Mouse (Mus musculus) left cerebral cortex, postnatal 14 days (tissue): Measurements from ENCODE around the gene Ngdn. TPM values are rescaled to one million over a fixed set of nuclear protein-coding genes. Genes with fewer than 3 reads are reported as not detected.
"Not testable (repeated sequence)": the region's sequence is repeated elsewhere in the genome, so short reads cannot be mapped to it uniquely, and the experiment has no call there.

Experiments
- DNase-seq, 2 experiments: peaks; one replicate each; pipeline ENCODE4 v3.0.0; 2021 to 2022; ENCODE audit warnings: low spot score in 2 of 2, mixed read lengths in 1 of 2
- intact Hi-C: fragments of 180-260 bp; cut with DNase I; formaldehyde crosslinking; loops from one replicate; pipeline ENCODE4 v1.15.1; 2025
- total RNA-seq, 2 experiments: library from RNA; stranded (reverse); gene quantifications; 2 replicates each; pipeline ENCODE4 v1.2.3; 2021

The Ngdn gene
- total RNA-seq, 2 experiments from 2014 or later: 20.2 to 21.6 TPM

- peak; percentile 55 to 68 for DNase-seq
- intact Hi-C loops: no loop called here
Measured at GRCm38 (mm10) chr14:54995457-54996138, 19.7 kb upstream of the Ngdn start.

DNA sequence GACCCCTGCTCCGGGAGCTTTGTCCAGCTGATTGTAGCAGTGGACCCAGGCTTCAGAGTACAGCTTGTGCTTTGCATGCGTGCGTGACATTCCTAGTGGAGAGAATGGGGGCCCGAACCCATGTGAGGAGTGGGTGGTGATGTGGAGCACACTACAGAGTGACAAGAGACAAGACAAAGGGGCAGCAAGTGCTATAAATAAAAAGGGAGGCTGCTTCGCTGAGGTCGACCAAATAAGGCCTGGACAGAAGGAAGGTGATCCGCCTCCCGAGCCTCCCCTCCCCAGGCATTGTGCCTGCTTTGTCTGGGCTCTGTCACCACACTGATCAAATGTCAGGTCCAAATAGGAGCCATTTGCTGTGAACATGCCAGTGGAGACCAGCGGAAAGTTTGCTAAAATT lies 18.5 kb upstream of the Ngdn start:
- no peak for DNase-seq
- intact Hi-C loops: no loop called here

- intact Hi-C loops: no loop called here
- no peak for DNase-seq
Measured at GRCm38 (mm10) chr14:54997297-54997696, 18.0 kb upstream of the Ngdn start.

- no peak for DNase-seq
- intact Hi-C loops: no loop called here
Measured at GRCm38 (mm10) chr14:54998680-54999079, 16.6 kb upstream of the Ngdn start.

- DNase-seq, intact Hi-C loops: not testable (repeated sequence)
Measured at GRCm38 (mm10) chr14:54999868-55000267, 15.4 kb upstream of the Ngdn start.

DNA sequence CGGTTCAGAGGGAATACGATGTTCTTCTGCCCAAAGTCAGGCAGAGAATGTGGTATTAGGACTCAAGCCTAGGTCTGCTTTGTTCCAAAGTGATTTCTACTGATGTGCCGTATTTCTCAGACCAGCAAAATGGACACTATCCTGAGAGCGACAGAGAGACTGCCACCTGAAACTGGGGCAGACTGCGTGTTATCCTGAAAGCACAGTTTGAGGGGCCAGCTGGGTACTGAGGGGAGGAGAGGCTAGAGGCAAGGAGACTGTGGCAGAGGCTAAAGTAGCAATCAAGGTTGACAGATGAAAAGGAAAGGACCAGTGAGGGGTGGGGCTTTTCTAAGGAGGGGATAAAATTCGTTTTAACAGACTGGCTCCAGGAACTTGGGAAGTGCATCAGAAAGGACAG lies 14.4 kb upstream of the Ngdn start:
- intact Hi-C loops: no loop called here
- no peak for DNase-seq

DNA sequence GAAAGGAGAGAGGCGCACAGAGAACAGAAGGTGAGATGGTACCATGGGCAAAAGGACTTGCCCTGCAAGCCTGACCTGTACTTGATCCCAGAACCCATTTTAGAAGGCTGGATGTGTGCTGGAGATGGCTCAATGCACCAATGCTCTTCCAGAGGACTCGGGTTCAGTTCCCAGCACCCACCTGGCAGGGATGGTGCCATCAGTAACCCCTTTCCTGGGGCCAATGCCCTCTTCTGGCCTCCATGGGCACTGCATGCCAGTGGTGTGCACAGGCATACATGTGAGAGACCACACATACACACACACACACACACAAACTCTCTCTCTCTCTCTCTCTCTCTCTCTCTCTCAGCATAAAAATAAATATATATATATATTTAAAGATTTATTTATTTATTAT lies 13.8 kb upstream of the Ngdn start:
- intact Hi-C loops: no loop called here
- no peak for DNase-seq

GRCm38 (mm10) chr14:55001938-55002686 lies 13.1 kb upstream of the Ngdn start:
- no peak for DNase-seq
- intact Hi-C loops: no loop called here

- intact Hi-C loops: no loop called here
Measured at GRCm38 (mm10) chr14:55002687-55003120, 12.6 kb upstream of the Ngdn start.

DNA sequence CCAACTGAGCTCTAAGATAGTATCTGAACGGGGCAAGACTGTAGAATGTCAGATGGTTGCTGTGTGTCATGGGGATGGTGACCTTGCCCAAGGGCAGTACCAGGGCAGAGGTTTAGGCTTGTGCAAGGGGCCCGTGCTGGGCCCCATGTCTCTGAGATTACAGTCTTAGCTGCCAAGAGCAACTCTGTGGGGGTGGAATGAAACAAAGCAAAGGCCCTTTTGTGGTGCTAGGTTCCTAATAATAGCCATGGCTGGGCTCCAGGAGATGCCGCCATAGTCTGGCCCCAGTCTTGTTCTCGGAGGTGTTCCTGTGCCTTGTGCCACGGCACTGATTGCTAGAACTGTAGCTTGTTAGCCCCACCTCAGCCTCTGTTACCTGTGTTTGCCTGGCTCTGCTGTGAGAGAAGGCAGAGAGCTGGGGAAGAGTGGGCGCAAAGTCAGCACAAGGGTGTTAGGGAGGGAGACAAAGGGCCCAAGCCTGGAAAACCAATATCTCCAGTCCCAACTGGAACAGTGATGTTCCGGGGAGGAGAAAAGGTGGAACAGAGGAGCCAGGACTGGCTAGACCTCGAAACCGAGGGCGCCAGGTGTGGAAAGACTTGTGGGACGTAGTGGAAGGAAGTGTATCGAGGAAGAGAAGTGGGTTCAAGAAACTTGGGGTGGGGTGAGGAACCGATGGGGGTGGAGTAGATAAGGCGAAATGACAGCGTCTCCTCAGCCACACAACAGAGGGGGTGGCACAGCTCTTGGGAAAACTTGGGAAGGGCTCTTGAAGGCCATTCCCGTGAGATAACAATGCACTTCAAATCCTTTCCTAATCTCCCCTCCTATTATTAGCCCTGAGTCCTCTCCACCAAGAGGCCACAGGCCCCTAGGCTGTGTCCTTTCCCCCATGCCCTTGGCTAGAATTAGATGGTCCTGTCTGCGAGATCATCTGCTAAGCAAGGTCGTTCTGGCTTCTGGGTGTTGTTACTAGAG lies 11.1 kb upstream of the Ngdn start:
- intact Hi-C loops: no loop called here
- no peak for DNase-seq

More at GRCm38 (mm10) chr14:55002687-55003120, 12.6 kb upstream of the Ngdn start:
- DNase-seq: no peak

- intact Hi-C loops: no loop called here
- DNase-seq: no peak
Measured at GRCm38 (mm10) chr14:55005506-55005905, 9.7 kb upstream of the Ngdn start.

- intact Hi-C loops: no loop called here
- DNase-seq: no peak
Measured at GRCm38 (mm10) chr14:55005967-55006366, 9.3 kb upstream of the Ngdn start.

DNA sequence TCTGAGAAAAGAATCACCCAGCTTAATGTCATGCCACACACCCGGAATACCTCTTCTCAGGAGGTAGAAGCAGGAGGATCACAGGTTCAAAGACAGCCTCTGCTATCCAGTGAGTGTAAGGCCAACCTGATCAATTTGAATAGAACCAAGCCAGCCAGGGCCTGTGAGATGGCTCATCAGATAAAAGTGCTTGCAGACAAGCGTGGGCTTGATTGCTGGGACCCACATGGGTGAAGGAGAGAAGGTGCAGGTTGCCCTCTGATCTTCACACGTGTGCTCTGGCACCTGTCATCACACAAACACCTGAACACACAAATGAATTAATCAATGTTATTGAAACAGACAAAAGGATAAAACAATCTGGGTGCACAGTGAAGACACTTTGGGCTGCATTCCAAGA lies 8.7 kb upstream of the Ngdn start:
- intact Hi-C loops: no loop called here
- no peak for DNase-seq

GRCm38 (mm10) chr14:55007120-55007908 lies 7.9 kb upstream of the Ngdn start:
- intact Hi-C loops: no loop called here

DNA sequence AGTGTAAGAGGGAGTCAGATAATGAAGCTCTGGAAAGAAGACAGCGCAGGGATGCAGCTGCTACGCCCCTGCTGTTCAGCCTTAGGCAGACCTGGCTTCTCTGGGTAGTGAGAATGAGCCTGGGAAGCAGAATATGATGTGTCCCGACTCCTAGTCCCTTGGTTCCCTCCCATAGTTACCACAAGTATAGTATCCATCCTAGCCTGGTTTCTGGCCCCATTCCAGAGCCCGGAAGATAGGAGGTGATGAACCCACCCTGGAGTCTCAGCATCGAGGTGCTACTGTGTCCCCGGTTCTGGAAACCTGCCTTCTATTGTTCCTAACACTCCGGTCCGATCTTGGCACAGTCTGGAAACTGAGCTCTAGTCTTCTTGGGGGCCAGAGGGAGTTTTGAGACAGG lies 6.8 kb upstream of the Ngdn start:
- intact Hi-C loops: no loop called here
- DNase-seq: no peak

More at GRCm38 (mm10) chr14:55007120-55007908, 7.9 kb upstream of the Ngdn start:
- DNase-seq: no peak

- DNase-seq: no peak
- intact Hi-C loops: no loop called here
Measured at GRCm38 (mm10) chr14:55011116-55011515, 4.1 kb upstream of the Ngdn start.

- DNase-seq: peak; percentile 65 to 74
- intact Hi-C loops: loop anchor here (2.0 kb wide), 2 partner anchors 114 to 172 kb away; no protein-coding TSS in a partner anchor
Measured at GRCm38 (mm10) chr14:55014591-55014990, 663 bp upstream of the Ngdn start.

DNA sequence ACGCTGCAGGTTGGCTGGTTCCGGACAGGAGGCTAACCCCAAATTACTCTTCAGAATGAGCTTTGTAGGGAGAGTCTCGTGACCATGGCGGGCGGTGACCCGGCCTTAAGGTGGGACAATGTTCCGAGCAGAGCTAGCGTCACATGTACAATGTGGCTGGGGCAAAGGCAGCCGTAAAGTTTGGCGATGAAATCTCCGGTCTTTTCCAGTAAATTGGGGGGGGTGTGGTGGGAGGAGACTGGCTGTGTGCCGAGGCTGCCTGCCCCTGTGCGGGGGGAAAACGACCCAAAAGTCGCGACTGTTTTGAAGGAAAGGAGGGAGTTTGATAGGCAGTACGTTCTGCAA lies 485 bp downstream of the Ngdn start:
- intact Hi-C loops: loop anchor here (2.0 kb wide), 2 partner anchors 115 to 173 kb away; no protein-coding TSS in a partner anchor
- DNase-seq: no peak

GRCm38 (mm10) chr14:55016876-55017275 lies 1.6 kb downstream of the Ngdn start:
- intact Hi-C loops: no loop called here
- DNase-seq: no peak
